Mouse (Mus musculus) embryonic facial prominence, embryonic 13.5 days (tissue): ENCODE measurements around the gene Vat1l. TPM values are rescaled to one million over a fixed set of nuclear protein-coding genes. Genes with fewer than 3 reads are reported as not detected.

Experiments used
- ATAC-seq: fragments of 200-750 bp; cut with Nextera tagmentation; 2 replicates; pipeline ENCODE4 v1.8.0; 2017; ENCODE audit warnings: low read depth; ENCODE audit not compliant: insufficient number of reproducible peaks, insufficient read depth, low FRiP score, low TSS enrichment
- H3K27ac ChIP-seq: fragments of 300-500 bp; sonication (generic); 2 replicates; pipeline ENCODE4 v1.5.1; 2015; ENCODE audit warnings: moderate library complexity, mild to moderate bottlenecking, inconsistent platforms
- H3K27me3 ChIP-seq: fragments of 300-500 bp; sonication (generic); 2 replicates; pipeline ENCODE4 v1.6.1; 2015; ENCODE audit warnings: mild to moderate bottlenecking, inconsistent platforms
- H3K36me3 ChIP-seq: fragments of 300-500 bp; sonication (generic); 2 replicates; pipeline ENCODE4 v1.6.1; 2015; ENCODE audit warnings: mild to moderate bottlenecking, inconsistent platforms
- H3K4me1 ChIP-seq: fragments of 300-500 bp; sonication (generic); 2 replicates; pipeline ENCODE4 v1.6.1; 2015; ENCODE audit warnings: inconsistent platforms
- H3K4me2 ChIP-seq: fragments of 300-500 bp; sonication (generic); 2 replicates; pipeline ENCODE4 v1.6.1; 2015; ENCODE audit warnings: moderate library complexity, mild to moderate bottlenecking, inconsistent platforms
- H3K4me3 ChIP-seq: fragments of 300-500 bp; sonication (generic); 2 replicates; pipeline ENCODE4 v1.5.1; 2015; ENCODE audit warnings: mild to moderate bottlenecking, inconsistent platforms
- H3K9ac ChIP-seq: fragments of 300-500 bp; sonication (generic); 2 replicates; pipeline ENCODE4 v1.6.1; 2015; ENCODE audit warnings: mild to moderate bottlenecking, inconsistent platforms
- H3K9me3 ChIP-seq: fragments of 300-500 bp; sonication (generic); 2 replicates; pipeline ENCODE4 v1.6.1; 2016; ENCODE audit warnings: inconsistent platforms
- WGBS: fragments of 180-500 bp; shearing (Covaris S2); methylation state at CpG from one replicate; pipeline ENCODE4 v1.1.7; 2015; ENCODE audit warnings: mixed read lengths; 5-methylcytosine and 5-hydroxymethylcytosine counted together
- polyA plus RNA-seq: library from polyadenylated mRNA; unstranded; fragments of >200 nt; fragmentation: Nextera tagmentation; extraction: Ambion mirVana; gene quantifications from 2 replicates; pipeline ENCODE4 v1.2.1, GENCODE M21; 2015

Gene Vat1l
- polyA plus RNA-seq, 1 experiment from 2014 or later, result 2.8 TPM

DNA sequence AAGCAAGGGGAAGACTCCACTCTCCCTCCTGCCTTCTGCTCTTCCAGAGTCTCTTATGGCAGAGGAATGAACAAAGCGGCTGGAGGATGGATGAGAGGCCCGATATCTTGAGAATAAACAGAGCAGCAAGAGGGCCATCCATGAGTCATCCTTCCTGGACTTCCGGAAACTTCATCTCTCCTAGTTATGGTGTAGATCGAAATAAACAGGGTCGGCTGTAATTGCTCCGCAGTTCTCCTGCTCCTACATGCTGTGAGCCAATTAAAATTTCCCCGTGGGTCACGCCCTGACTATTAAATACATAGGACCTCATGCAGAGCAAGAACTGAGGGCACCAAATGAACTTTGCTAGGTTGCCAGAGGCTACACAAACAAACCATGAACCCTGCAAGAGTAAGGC, 155.1 kb downstream of the Vat1l start:
- Histone ChIP-seq H3K9me3 (no peaks in the 10 kb centered on the region), H3K36me3 (no peaks in the 10 kb centered on the region), H3K4me1 (peaks cover 12% of the 10 kb centered on the region), H3K27ac (no peak overlapping the region), H3K27me3 (peaks cover 5% of the 10 kb centered on the region; the same call in 1 of the 2 replicates), H3K4me3 (no peak overlapping the region), H3K9ac (no peak overlapping the region), H3K4me2 (no peak overlapping the region)
- WGBS, result 53% methylated on average over 8 of the region's 8 CpGs
- ATAC-seq, result no peak

DNA sequence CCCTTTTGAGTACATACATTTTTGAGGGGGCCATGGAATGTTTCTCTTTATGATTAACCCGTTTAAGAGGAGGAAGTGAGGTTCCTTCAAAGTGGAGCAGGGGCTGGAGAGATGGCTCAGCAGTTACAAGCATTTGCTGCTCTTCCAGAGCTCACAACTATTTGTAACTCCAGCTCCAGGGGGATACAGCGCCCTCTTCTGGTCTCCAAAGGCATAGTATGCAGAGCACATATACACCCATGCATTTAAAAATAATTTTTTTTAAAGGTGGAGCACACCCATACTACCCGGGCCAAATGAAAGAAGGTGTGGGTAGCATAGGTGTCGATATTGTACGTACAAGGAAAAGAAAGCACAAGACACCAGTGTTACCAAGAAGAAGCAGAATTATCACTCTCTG, 157.8 kb downstream of the Vat1l start:
- Histone ChIP-seq H3K27ac (no peak overlapping the region), H3K27me3 (peaks cover 5% of the 10 kb centered on the region; the same call in 1 of the 2 replicates), H3K4me1 (peaks cover 12% of the 10 kb centered on the region), H3K9me3 (no peaks in the 10 kb centered on the region), H3K36me3 (no peaks in the 10 kb centered on the region), H3K9ac (no peak overlapping the region), H3K4me2 (no peak overlapping the region), H3K4me3 (no peak overlapping the region)
- WGBS, result 56% methylated on average over 5 of the region's 5 CpGs
- ATAC-seq, result no peak

DNA sequence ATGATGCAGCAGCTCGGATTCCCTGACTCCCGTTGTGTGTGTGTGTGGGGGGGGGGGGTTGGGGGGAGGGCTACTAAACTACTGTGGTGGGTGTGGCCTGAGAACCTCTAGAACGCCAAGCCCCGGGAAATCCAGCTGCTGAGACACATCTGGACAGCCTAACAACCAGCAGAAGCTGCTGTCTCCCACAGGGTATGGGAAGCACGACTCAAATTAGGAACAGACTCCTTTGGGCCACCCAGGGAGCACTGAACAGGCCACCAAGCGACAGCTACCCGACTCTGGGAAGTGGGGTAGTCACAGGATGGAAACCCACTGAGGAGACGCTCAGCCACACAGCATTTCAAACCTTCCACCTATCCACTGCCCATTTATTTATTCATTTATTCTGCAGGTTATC, 158.2 kb downstream of the Vat1l start:
- H3K9me3 ChIP-seq, result no peaks in the 10 kb centered on the region
- no peak overlapping the region for H3K9ac ChIP-seq
- H3K4me2 ChIP-seq, result no peak overlapping the region
- no peaks in the 10 kb centered on the region for H3K36me3 ChIP-seq
- peak; percentile 67 for ATAC-seq
- H3K27ac ChIP-seq, result no peak overlapping the region
- H3K27me3 ChIP-seq, result peaks cover 5% of the 10 kb centered on the region; the same call in 1 of the 2 replicates
- no peak overlapping the region for H3K4me3 ChIP-seq
- WGBS, result 25% methylated on average over 8 of the region's 8 CpGs
- peaks cover 12% of the 10 kb centered on the region for H3K4me1 ChIP-seq

DNA sequence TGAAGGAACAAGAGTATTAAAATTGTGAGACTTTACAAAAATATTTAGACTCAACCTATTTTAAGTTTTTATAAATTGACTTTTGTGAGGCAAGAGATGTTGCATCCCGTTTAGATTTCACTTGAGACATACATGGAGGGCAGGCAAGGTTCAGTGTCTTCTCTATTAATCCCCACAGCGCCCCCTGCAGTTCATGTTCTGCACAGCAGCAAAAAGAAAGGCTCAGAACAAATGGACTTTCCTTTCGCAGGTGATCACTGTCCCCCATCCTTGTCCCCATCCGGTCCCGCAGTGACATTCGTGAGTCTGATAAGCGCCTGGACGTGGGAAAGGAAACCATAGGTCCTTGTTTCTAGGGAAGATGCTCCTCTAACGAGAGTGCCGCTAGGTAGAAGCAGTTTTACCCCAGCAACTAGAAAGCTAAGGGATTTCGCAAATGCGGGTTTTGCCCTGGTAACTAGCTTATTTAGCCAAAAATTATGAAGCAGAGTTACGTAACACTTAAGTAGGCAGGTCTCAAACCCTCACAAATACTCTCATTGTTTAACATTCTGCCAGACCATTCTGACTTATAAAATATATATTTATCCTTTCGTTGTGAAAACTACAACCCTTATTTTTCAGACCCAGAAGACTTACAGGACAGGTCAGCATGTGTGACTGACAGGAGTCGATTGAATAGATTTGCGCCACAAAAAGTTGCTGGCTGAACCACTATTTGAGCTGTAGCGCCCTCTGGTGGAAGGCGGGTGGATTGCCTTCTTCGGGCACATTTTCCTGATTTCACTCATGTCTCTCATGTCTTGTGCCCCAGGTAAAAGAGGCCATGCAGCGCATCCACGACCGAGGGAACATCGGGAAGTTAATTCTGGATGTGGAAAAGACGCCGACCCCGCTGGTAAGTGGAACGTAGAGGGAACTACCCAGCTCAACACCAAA, 163.9 kb downstream of the Vat1l start:
- H3K9me3 ChIP-seq, result no peaks in the 10 kb centered on the region
- H3K36me3 ChIP-seq, result no peaks in the 10 kb centered on the region
- H3K4me2 ChIP-seq, result peak overlapping the region; percentile 24
- no peaks in the 10 kb centered on the region for H3K4me1 ChIP-seq
- H3K27ac ChIP-seq, result no peak overlapping the region
- WGBS, result 34% methylated on average over 27 of the region's 27 CpGs
- peaks cover 3% of the 10 kb centered on the region; the same call in 1 of the 2 replicates for H3K27me3 ChIP-seq
- no peak overlapping the region for H3K4me3 ChIP-seq
- ATAC-seq, result no peak
- no peak overlapping the region for H3K9ac ChIP-seq

DNA sequence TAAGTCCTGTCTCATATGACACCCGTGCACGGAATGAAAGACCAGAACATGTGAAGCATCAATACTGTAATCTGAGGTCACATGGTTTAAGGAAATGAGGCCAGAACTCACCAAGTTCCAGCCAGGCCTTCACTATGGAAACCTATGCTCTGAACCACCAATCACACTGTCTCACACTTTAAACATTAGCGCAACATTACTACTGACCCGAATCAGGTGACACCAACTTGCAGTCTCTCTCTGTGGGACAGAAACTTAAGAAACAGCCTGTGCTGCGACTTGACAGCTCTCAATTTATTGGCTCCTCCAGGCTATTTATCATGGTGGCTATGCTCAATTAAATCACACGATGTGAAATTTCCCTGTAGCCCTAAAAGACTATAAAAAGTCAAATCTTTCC, 169.0 kb downstream of the Vat1l start:
- H3K36me3 ChIP-seq, result no peaks in the 10 kb centered on the region
- 74% methylated on average over 6 of the region's 6 CpGs for WGBS

DNA sequence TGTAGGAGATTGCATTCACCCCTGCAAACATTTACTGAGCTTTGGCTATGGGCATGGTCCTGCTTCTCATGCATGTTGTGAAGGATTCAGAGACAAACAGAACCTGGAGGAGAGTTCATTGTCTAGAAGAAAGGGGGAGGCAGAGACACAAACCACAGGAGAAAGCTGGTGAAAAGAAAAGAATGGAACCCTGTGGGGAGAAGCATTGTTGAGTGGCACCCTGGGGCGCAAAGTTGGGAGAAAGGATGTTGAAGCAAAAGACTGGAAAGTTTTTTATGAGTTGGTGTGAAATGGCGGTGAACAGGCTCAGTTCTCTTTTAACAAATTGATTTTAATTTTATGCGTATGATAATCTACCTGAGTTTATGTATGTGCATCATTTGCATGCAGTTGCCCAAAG, 178.8 kb downstream of the Vat1l start:
- Histone ChIP-seq H3K4me2 (no peak overlapping the region), H3K27ac (no peak overlapping the region), H3K4me3 (no peak overlapping the region), H3K9me3 (no peaks in the 10 kb centered on the region), H3K4me1 (no peaks in the 10 kb centered on the region), H3K27me3 (no peaks in the 10 kb centered on the region), H3K36me3 (no peaks in the 10 kb centered on the region), H3K9ac (no peak overlapping the region)
- WGBS, result 86% methylated on average over 3 of the region's 3 CpGs
- ATAC-seq, result no peak

More for the DNA sequence above, 169.0 kb downstream of the Vat1l start:
- no peak overlapping the region for H3K4me3 ChIP-seq
- no peaks in the 10 kb centered on the region for H3K4me1 ChIP-seq
- H3K9me3 ChIP-seq, result no peaks in the 10 kb centered on the region
- H3K9ac ChIP-seq, result no peak overlapping the region
- no peak for ATAC-seq
- H3K4me2 ChIP-seq, result no peak overlapping the region
- no peaks in the 10 kb centered on the region for H3K27me3 ChIP-seq
- H3K27ac ChIP-seq, result no peak overlapping the region

DNA sequence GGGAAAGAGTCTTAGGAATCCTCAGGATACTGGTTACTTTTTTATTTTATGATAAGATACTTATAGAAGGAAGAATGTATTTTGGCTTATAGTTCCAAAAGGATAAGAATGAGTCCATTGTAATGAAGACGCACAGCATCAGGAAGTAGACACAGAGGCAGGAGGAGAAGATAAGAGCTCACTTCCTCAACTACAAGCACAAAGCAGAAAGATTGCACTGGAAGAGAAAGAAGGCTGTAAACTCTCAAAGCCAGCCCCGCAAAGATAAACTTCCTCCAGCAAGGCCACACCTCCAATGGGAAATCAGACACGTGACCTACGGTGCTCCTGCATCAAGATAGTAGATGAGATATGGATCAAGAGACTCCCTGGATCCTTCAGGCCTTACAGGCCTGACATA, 182.1 kb downstream of the Vat1l start:
- H3K36me3 ChIP-seq, result no peaks in the 10 kb centered on the region
- 72% methylated on average over 4 of the region's 4 CpGs for WGBS
- ATAC-seq, result no peak

DNA sequence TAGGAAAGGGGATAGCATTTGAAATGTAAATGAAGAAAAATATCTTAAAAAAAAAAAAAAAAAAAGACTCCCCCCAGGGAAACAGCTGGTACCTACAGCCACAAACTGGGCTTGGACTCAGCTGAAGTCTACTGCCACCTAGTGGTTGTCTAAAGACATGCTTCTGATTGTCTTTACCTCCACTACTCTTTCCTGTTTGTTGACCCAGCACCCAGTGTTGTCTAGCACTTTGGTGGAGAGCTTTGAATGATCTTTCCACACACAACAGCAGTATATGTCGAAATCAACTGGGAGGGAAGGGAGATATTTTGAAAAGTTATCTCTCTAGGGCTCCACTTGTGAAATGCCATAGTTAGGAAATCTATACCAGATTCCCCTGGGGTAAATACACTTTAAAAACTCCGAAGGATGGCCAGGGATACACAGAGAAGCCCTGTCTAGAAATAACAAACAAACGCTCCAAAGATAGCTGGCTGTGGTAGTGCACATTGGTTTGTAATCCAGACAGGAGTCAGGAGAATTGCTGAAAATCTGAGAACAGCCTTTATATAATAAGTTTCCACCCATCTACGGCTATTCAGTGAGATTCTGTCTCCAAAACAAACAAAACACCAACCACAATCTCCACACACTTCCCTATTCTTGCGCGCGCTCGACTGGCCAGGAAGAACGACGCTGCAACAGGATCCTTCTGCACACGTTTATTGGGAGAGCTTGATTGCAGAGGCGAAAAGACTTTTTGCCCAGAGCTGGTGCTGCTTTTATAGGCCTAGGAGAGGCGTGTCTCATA, 185.2 kb downstream of the Vat1l start:
- ATAC-seq, result no peak
- H3K4me3 ChIP-seq, result no peak overlapping the region
- H3K9ac ChIP-seq, result no peak overlapping the region
- H3K36me3 ChIP-seq, result no peaks in the 10 kb centered on the region
- WGBS, result 84% methylated on average over 12 of the region's 13 CpGs
- H3K4me2 ChIP-seq, result no peak overlapping the region
- H3K27me3 ChIP-seq, result no peaks in the 10 kb centered on the region
- H3K4me1 ChIP-seq, result no peaks in the 10 kb centered on the region
- no peak overlapping the region for H3K27ac ChIP-seq
- H3K9me3 ChIP-seq, result no peaks in the 10 kb centered on the region

More for the DNA sequence above, 182.1 kb downstream of the Vat1l start:
- H3K4me3 ChIP-seq, result no peak overlapping the region
- no peaks in the 10 kb centered on the region for H3K9me3 ChIP-seq
- no peak overlapping the region for H3K4me2 ChIP-seq
- no peaks in the 10 kb centered on the region for H3K4me1 ChIP-seq
- no peak overlapping the region for H3K27ac ChIP-seq
- no peak overlapping the region for H3K9ac ChIP-seq
- no peaks in the 10 kb centered on the region for H3K27me3 ChIP-seq

DNA sequence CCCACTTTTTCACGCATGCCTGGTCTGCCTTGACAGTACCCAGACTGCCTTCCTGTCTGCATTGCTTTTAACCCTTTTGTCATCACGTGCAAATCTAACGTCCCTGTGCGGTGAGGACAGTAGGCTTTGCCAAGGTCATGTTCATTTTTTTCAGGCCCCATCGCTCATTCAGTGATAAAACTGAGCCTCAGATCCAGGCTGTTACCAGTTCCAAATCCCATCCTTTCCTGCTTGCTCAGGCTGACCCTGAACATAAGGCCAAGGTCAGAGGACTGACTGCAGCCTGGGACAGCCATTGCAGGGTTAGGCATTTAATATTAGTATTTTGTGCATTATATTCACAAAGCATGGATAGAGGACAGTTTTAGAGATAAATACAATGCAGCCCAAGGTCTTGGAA, 192.9 kb downstream of the Vat1l start:
- Histone ChIP-seq H3K36me3 (no peaks in the 10 kb centered on the region), H3K27me3 (no peaks in the 10 kb centered on the region), H3K9ac (no peak overlapping the region), H3K4me3 (no peak overlapping the region), H3K9me3 (no peaks in the 10 kb centered on the region), H3K4me2 (no peak overlapping the region), H3K4me1 (no peaks in the 10 kb centered on the region), H3K27ac (no peak overlapping the region)
- no peak for ATAC-seq
- WGBS, result 89% methylated on average over 5 of the region's 5 CpGs

DNA sequence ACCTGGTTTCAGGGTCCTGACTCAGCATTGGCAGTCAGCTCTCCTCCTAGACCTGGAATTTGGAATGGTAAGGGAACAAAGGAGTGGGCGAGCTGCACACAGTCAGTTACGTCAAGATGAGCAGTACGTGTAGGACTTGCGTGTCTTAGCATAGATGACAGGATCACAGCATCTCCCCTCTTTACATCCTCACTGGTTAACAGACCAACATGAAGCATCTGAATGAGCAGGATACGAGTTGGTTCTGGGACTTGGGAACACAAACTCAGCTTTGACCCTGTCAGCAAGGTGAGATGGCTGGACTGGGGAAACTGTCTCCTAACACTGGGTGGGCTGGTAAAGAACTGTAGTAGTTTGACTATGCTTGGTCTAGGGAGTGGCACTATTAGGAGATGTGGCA, 193.9 kb downstream of the Vat1l start:
- no peaks in the 10 kb centered on the region for H3K36me3 ChIP-seq
- no peaks in the 10 kb centered on the region for H3K4me1 ChIP-seq
- no peaks in the 10 kb centered on the region for H3K9me3 ChIP-seq
- WGBS, result 91% methylated on average over 5 of the region's 5 CpGs
- no peak overlapping the region for H3K9ac ChIP-seq
- no peak overlapping the region for H3K4me2 ChIP-seq
- H3K27me3 ChIP-seq, result no peaks in the 10 kb centered on the region
- no peak for ATAC-seq
- no peak overlapping the region for H3K4me3 ChIP-seq
- H3K27ac ChIP-seq, result no peak overlapping the region

DNA sequence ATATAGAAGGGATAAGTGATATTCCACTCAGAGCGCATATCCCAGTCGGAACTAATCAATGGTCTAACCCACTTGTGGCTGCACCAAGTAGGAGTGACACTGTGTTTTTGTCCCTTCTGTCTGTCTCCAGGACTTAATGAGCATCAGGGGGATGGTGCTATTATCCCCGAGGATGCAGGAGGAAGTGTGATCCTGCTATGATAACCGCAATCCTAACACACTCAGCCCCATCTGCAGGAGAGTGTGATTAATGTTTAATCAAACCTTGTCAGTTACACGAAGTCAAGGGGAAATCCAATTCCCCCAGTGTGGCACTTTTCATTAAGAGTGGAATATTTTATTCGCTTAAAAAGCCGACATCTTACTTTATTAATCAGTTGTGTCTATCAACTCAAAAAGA, 196.3 kb downstream of the Vat1l start:
- no peak overlapping the region for H3K9ac ChIP-seq
- H3K4me2 ChIP-seq, result no peak overlapping the region
- H3K4me3 ChIP-seq, result no peak overlapping the region
- no peak overlapping the region for H3K27ac ChIP-seq
- no peaks in the 10 kb centered on the region for H3K27me3 ChIP-seq
- H3K36me3 ChIP-seq, result no peaks in the 10 kb centered on the region
- WGBS, result 67% methylated on average over 7 of the region's 7 CpGs
- ATAC-seq, result no peak
- H3K4me1 ChIP-seq, result no peaks in the 10 kb centered on the region
- no peaks in the 10 kb centered on the region for H3K9me3 ChIP-seq
